Mouse (Mus musculus): ENCODE measurements around the gene Ltc4s.

Gene Ltc4s

DNA sequence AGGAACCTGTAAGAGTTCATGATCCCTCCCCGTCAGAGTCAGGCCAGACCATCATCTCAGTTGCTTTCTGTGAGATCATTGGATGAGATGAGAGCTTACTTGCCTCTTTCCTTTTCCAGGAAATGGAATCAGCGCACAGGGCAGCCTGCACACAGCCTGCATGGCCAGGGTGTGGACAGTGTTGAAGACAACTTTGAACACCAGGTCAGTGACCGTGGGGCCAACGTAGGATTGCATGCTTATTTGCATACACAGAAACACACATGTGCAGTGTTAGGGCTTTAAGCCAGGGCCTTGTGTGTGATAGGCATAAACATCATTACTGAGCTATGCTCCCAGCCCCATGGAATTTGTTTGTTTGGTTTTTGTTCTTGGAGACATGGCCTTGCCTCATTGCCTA lies 40.9 kb downstream of the Ltc4s start:
- no peak for DNase-seq

DNA sequence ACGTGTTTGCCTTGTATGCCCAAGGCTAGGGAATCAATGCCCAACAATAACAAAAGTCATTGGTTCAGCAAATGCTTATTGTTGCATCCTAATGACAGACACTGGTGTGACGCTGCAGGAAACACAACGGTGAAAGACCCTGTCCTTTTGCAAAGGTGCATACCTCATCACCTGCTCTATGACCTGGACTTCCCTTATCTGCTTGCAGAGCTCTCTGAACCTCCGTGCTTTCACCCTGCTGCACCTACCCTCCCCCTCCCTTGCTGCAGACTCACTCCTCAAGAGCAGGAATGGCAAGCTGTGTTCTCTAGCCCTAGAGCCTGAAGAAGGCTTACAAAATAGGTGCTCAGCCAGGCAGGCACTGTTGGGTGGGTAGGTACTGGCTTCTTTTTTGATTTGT lies 43.6 kb downstream of the Ltc4s start:
- DNase-seq, result no peak

DNA sequence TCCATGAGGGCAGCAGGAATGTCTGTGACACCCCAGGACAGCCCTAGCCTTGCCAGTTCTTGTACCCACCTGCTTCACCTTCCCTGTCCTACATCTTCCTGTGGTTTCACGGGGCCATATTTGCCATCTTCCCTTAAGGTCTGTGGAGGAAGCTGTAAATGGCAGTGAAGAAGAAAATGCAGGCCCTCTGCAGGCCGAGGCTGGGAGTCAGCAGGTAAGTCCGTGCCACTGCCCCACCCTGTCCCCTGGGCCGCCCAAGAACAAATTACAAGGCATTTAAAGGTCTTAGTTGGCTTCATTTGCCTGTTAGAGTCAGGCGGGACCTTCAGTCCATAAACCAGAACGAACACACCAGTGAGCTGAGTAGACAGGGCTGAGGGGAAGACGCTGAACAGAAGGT lies 44.3 kb downstream of the Ltc4s start:
- no peak for DNase-seq

DNA sequence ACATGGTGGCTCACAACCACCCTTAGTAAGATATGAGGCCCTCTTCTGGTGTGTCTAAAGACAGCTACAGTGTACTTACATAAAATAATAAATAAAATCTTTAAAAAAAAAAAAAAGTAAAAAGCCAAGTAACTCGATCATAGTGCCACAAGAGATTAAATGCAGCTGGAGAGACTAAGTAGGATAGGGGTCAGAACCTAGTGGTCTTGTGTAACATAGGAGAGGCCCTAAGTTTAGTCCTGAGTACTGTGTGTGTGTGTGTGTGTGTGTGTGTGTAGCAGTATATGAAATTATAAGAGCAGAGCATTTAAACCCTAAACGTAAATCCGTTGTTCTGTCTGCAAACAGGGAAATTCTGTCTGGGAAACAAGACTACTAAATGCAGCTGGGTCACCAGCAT lies 46.1 kb downstream of the Ltc4s start:
- DNase-seq, result no peak

DNA sequence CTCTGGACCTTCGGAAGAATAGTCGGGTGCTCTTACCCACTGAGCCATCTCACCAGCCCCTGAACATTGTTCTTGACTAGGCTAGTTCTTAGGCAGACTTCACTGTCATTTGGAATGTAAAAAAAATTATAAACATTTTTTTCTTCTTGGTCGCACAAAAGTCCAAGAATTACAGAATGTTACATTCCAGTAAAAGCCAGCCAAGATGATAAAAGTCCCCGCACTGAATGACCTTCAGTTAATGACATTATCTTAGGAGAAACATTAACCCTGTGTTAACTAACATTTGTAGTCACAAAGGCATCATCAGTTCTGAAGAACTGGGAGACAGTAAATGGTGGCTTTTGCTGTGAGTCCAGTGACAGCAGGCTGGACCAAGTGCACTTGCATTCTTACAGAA lies 48.1 kb downstream of the Ltc4s start:
- DNase-seq, result no peak

DNA sequence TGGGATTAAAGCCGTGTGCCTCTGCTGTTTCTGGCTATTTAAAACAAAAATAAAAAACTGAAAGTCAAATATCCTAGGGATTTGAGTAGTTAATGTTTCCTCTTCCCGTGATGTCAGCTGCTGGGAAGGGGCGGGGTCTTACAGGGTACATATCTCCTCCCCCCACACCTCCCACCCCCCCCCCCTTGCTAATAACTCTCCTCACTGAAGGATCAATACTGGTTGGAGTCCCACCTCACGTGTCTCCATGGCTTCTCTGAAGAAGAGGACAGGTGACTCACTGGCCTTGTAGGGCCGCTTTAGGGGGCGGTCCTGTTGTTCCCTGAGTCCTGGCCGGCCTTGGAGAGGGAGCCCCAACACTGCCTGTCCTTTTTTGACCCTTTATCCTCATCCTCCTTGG lies 49.7 kb downstream of the Ltc4s start:
- DNase-seq, result no peak
